Mouse (Mus musculus) neural tube, embryonic 14.5 days (tissue): ENCODE measurements around the gene Gm16181. TPM values are rescaled to one million over a fixed set of nuclear protein-coding genes. Genes with fewer than 3 reads are reported as not detected.

Experiments
- ATAC-seq: fragments of 200-750 bp; cut with Nextera tagmentation; 2 replicates; pipeline ENCODE4 v1.8.0; 2017; ENCODE audit warnings: low read depth, mild to moderate bottlenecking, moderate TSS enrichment, moderate library complexity
- H3K27ac ChIP-seq: fragments of 300-500 bp; sonication (generic); 2 replicates; pipeline ENCODE4 v1.5.1; 2014; ENCODE audit warnings: low read depth, mild to moderate bottlenecking, control low read depth, low read length, moderate library complexity, mixed read lengths
- H3K27me3 ChIP-seq: fragments of 300-500 bp; sonication (generic); 2 replicates; pipeline ENCODE4 v1.6.1; 2014; ENCODE audit warnings: low read length; ENCODE audit not compliant: control insufficient read depth, insufficient read depth
- H3K36me3 ChIP-seq: fragments of 300-500 bp; sonication (generic); 2 replicates; pipeline ENCODE4 v1.6.1; 2014; ENCODE audit warnings: low read length, mixed read lengths; ENCODE audit not compliant: control insufficient read depth, insufficient read depth
- H3K4me1 ChIP-seq: fragments of 300-500 bp; sonication (generic); 2 replicates; pipeline ENCODE4 v1.6.1; 2014; ENCODE audit warnings: low read length; ENCODE audit not compliant: control insufficient read depth, insufficient read depth
- H3K4me2 ChIP-seq: fragments of 300-500 bp; sonication (generic); 2 replicates; pipeline ENCODE4 v1.6.1; 2014; ENCODE audit warnings: mild to moderate bottlenecking, low read depth, low read length, control low read depth
- H3K4me3 ChIP-seq: fragments of 300-500 bp; sonication (generic); 2 replicates; pipeline ENCODE4 v1.5.1; 2014; ENCODE audit warnings: low read depth, low read length, control low read depth, mixed read lengths
- H3K9ac ChIP-seq: fragments of 300-500 bp; sonication (generic); replicated peaks from 2 replicates; pipeline ENCODE4 v1.6.1; 2014; ENCODE audit warnings: low read depth, mild to moderate bottlenecking, control low read depth, low read length, mixed read lengths
- H3K9me3 ChIP-seq: fragments of 300-500 bp; sonication (generic); 2 replicates; pipeline ENCODE4 v1.6.1; 2016; ENCODE audit warnings: low read length; ENCODE audit not compliant: control insufficient read depth
- WGBS: fragments of 180-500 bp; shearing (Covaris S2); extraction: QIAGEN DNeasy Blood & Tissue Kit; methylation state at CpG from one replicate; pipeline ENCODE4 v1.1.7; 2014; 5-methylcytosine and 5-hydroxymethylcytosine counted together
- polyA plus RNA-seq: library from polyadenylated mRNA; unstranded; fragments of >200 nt; fragmentation: Nextera tagmentation; extraction: Ambion mirVana; gene quantifications from 2 replicates; pipeline ENCODE4 v1.2.1, GENCODE M21; 2014

The Gm16181 gene
- polyA plus RNA-seq, 1 experiment from 2014 or later: 0.44 TPM

- Histone ChIP-seq H3K4me2 (no peak overlapping the region), H3K36me3 (peaks cover 9% of the 10 kb centered on the region; the same call in 1 of the 2 replicates), H3K27me3 (no peaks in the 10 kb centered on the region), H3K27ac (no peak overlapping the region), H3K9me3 (no peaks in the 10 kb centered on the region), H3K4me1 (no peaks in the 10 kb centered on the region), H3K4me3 (no peak overlapping the region), H3K9ac (no peak overlapping the region)
- WGBS: 82% methylated on average over 18 of the region's 18 CpGs
- ATAC-seq: no peak
These were observed 2.0 kb upstream of the Gm16181 start for GRCm38 (mm10) chr17:35218516-35219193.

- Histone ChIP-seq H3K36me3 (peaks cover 9% of the 10 kb centered on the region; the same call in 1 of the 2 replicates), H3K9ac (no peak overlapping the region), H3K27ac (no peak overlapping the region), H3K4me3 (no peak overlapping the region), H3K4me1 (no peaks in the 10 kb centered on the region), H3K9me3 (no peaks in the 10 kb centered on the region), H3K4me2 (no peak overlapping the region), H3K27me3 (no peaks in the 10 kb centered on the region)
- 90% methylated on average over 6 of the region's 6 CpGs for WGBS
- no peak for ATAC-seq
These were observed 1.0 kb upstream of the Gm16181 start for GRCm38 (mm10) chr17:35219601-35220041.

GRCm38 (mm10) chr17:35222299-35222698 lies 1.7 kb downstream of the Gm16181 start:
- no peaks in the 10 kb centered on the region for H3K4me1 ChIP-seq
- no peak overlapping the region for H3K9ac ChIP-seq
- no peak overlapping the region for H3K4me2 ChIP-seq
- ATAC-seq: no peak
- WGBS: 74% methylated on average over 6 of the region's 6 CpGs
- no peaks in the 10 kb centered on the region for H3K9me3 ChIP-seq
- H3K36me3 ChIP-seq: peaks cover 9% of the 10 kb centered on the region; the same call in 1 of the 2 replicates
- H3K4me3 ChIP-seq: no peak overlapping the region
- H3K27ac ChIP-seq: 0 out of 2 replicates have a peak overlapping the region, but pooled peaks have one; percentile 10
- H3K27me3 ChIP-seq: no peaks in the 10 kb centered on the region

GRCm38 (mm10) chr17:35224641-35225040 lies 4.0 kb downstream of the Gm16181 start:
- no peaks in the 10 kb centered on the region for H3K27me3 ChIP-seq
- 95% methylated on average over 4 of the region's 4 CpGs for WGBS
- no peak overlapping the region for H3K4me2 ChIP-seq
- peaks cover 22% of the 10 kb centered on the region for H3K36me3 ChIP-seq
- no peak overlapping the region for H3K27ac ChIP-seq
- no peak for ATAC-seq
- no peaks in the 10 kb centered on the region for H3K9me3 ChIP-seq
- no peaks in the 10 kb centered on the region for H3K4me1 ChIP-seq
- H3K4me3 ChIP-seq: no peak overlapping the region
- no peak overlapping the region for H3K9ac ChIP-seq

GRCm38 (mm10) chr17:35225456-35225855 lies 4.8 kb downstream of the Gm16181 start:
- no peak overlapping the region for H3K4me3 ChIP-seq
- H3K9me3 ChIP-seq: no peaks in the 10 kb centered on the region
- WGBS: 96% methylated on average over 5 of the region's 5 CpGs
- peaks cover 21% of the 10 kb centered on the region for H3K36me3 ChIP-seq
- ATAC-seq: no peak
- H3K4me1 ChIP-seq: no peaks in the 10 kb centered on the region
- no peak overlapping the region for H3K4me2 ChIP-seq
- H3K27me3 ChIP-seq: no peaks in the 10 kb centered on the region
- no peak overlapping the region for H3K9ac ChIP-seq
- H3K27ac ChIP-seq: no peak overlapping the region

GRCm38 (mm10) chr17:35226561-35227046 lies 6.0 kb downstream of the Gm16181 start:
- ATAC-seq: no peak
- H3K9me3 ChIP-seq: no peaks in the 10 kb centered on the region
- H3K27me3 ChIP-seq: no peaks in the 10 kb centered on the region
- WGBS: 94% methylated on average over 14 of the region's 14 CpGs
- H3K27ac ChIP-seq: no peak overlapping the region
- H3K9ac ChIP-seq: no peak overlapping the region
- H3K36me3 ChIP-seq: peaks cover 22% of the 10 kb centered on the region
- no peak overlapping the region for H3K4me3 ChIP-seq
- no peaks in the 10 kb centered on the region for H3K4me1 ChIP-seq
- no peak overlapping the region for H3K4me2 ChIP-seq

- H3K4me3 ChIP-seq: no peak overlapping the region
- no peak overlapping the region for H3K9ac ChIP-seq
- H3K4me2 ChIP-seq: no peak overlapping the region
- no peak overlapping the region for H3K27ac ChIP-seq
- no peaks in the 10 kb centered on the region for H3K9me3 ChIP-seq
- H3K27me3 ChIP-seq: no peaks in the 10 kb centered on the region
- peaks cover 20% of the 10 kb centered on the region; the same call in 1 of the 2 replicates for H3K36me3 ChIP-seq
- WGBS: 93% methylated on average over 10 of the region's 10 CpGs
- no peak for ATAC-seq
- peaks cover 8% of the 10 kb centered on the region; the same call in 1 of the 2 replicates for H3K4me1 ChIP-seq
These were observed 10.4 kb downstream of the Gm16181 start for GRCm38 (mm10) chr17:35231022-35231421.

- H3K4me1 ChIP-seq: peaks cover 13% of the 10 kb centered on the region; the same call in 1 of the 2 replicates
These were observed 11.4 kb downstream of the Gm16181 start for GRCm38 (mm10) chr17:35232043-35232442.

GRCm38 (mm10) chr17:35232659-35233058 lies 12.0 kb downstream of the Gm16181 start:
- no peak overlapping the region for H3K27ac ChIP-seq
- no peaks in the 10 kb centered on the region for H3K27me3 ChIP-seq
- no peak for ATAC-seq
- H3K4me1 ChIP-seq: peaks cover 15% of the 10 kb centered on the region; the same call in 1 of the 2 replicates
- H3K4me3 ChIP-seq: no peak overlapping the region
- no peak overlapping the region for H3K4me2 ChIP-seq
- peaks cover 18% of the 10 kb centered on the region; the same call in 1 of the 2 replicates for H3K36me3 ChIP-seq
- WGBS: 87% methylated on average over 5 of the region's 5 CpGs
- H3K9me3 ChIP-seq: no peaks in the 10 kb centered on the region
- no peak overlapping the region for H3K9ac ChIP-seq

More at GRCm38 (mm10) chr17:35232043-35232442, 11.4 kb downstream of the Gm16181 start:
- WGBS: 12% methylated on average over 12 of the region's 12 CpGs
- Histone ChIP-seq H3K27ac (no peak overlapping the region), H3K9ac (no peak overlapping the region), H3K9me3 (no peaks in the 10 kb centered on the region), H3K36me3 (peaks cover 20% of the 10 kb centered on the region; the same call in 1 of the 2 replicates), H3K27me3 (no peaks in the 10 kb centered on the region), H3K4me3 (no peak overlapping the region), H3K4me2 (peak overlapping the region; percentile 16; the same call in 1 of the 2 replicates)
- no peak for ATAC-seq
